Mouse (Mus musculus) WW6 (cell line): ENCODE measurements around the gene Tenm2.

ENCODE experiments used
- DNase-seq: peaks from one replicate; pipeline ENCODE4 v3.0.0-alpha.2; 2013; ENCODE audit warnings: low read depth, low spot score

Tenm2 gene

DNA sequence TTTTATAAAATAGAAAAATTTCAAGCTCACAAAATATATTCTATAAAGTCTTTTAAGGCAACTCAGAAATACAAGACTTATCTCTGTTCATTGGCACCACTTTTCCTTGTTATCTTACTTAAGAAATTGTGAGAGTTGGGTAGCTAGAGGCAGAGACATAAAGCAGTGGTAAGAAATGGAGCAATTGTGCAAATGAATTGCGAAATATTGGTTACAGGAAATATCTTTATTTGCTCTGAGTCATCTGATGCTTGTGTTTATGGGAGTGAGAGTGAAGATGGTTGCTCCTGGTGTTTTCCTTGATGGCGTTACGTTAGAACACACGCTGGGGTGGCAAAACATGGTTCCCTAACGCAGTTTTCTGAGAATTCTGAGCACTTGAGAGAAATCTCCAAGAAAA is 156.4 kb downstream of the Tenm2 start:
- no peak for DNase-seq

DNA sequence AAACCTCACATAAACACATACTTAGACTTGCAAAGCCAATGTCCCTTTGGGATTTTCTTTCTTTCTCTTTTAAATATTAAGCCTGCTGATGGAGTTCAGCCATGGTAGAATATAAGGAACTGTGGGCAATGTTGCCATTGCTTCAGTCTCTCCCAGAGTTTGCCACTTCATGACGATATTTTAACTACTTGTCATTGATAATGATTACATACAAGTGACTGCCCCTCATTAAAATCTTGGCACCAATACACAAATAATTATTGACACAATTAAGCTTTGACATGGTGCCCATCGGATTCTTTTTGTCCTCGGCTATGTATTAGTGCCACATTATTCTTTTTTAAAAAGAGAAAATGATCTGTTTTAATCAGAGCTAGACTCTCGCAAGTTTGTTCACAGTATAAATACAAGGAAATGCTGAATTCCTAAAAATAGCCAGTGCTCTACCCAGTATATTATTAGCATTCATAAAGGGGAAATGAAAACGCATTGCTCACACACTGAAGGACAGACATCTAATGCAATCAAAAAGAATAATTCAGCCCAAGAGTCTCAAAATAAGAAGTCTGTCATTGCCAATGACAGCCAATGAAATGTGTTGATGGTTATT is 158.7 kb downstream of the Tenm2 start:
- no peak for DNase-seq

DNA sequence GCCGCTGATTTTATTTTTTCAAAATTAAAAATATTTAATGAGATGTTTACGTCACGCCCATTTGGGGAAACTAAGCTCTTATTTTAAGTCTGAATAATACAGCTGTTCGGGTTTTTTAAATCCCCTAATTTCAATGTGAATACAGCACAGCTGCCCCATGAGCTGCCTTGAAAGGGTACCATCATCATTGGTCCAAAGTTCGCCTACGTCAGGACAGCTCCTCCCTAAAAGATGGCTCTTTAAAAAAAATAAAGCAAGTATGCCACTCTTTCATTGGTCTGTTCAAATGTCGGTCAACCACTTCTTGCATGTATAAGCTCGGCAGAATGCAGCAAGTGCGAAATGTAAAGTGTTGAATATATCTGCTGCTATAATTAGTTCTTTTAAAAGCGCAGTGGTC is 160.4 kb downstream of the Tenm2 start:
- DNase-seq, result no peak

DNA sequence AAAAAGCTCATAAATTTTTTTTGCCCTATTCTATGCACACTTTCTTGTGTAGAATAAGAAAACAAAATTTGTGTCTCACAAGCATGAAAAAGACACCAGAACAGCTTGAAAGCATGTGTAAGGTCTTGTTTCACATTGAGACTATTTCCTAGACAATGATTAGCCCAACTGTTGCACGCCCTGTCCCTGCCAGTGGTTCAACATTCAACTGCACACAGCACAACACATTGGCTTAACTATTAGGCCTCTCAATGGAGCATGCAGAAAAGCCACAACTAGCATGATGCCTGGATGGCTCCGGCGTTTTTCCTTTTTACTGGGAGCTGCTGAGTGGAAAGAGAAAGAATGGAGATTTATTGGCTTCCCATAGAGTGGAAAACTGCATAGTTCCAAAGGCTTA is 170.3 kb downstream of the Tenm2 start:
- no peak for DNase-seq

DNA sequence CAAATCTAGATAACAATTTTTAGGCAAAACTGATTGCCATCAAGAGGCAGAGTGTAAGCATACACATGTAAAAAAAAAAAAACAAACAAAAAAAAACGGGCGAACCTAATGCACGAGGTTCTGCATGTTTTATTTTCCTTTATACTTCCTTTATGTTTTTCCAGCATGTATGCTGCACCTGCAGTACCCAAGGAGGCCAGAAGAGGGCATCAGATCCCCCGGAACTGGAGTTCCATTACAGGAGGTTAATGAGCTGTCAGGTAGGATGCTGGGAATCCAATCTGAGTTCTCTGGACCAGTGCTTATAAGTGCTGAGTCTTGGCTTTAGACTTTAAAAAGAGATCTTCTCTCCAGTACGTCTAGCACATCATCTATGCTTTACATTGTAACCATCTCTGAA is 189.1 kb downstream of the Tenm2 start:
- peak; percentile 14 for DNase-seq

DNA sequence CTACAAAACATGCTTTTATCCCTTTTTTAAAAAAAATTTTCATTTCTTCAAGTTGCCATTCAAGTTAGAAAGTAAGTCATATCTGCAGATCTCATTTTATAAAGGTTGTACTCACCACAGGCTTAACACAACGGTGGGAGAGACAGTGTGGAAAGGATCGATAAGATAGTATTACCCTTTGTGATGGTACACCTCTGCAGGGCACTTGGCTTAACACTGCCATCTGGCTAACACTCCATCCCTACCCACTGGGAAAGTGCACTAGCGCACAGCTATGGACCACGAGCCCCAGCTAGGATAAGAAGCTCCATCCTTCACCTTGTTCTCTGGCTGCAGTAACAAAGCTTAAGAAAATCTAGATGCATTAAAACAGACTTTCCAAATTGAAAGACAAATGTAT is 194.5 kb downstream of the Tenm2 start:
- no peak for DNase-seq

DNA sequence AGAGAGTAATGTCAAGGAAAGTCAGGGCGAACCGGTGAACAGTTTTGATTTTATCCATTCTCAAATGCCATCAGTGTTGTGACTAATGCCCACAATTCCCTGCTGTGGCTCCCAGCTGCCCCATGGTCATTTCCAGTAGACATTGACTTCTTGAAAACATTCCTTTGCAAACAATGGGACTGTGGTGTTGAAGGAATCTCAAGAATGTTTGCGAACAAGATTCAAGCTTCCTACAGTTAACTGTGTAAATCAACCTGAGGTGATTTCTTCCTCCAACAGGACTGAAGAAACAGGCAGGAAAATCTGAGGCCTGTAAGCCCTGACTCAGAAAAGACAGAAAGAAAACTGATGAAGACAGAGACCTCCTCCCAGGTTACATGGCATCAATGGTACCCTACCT is 196.5 kb downstream of the Tenm2 start:
- no peak for DNase-seq

DNA sequence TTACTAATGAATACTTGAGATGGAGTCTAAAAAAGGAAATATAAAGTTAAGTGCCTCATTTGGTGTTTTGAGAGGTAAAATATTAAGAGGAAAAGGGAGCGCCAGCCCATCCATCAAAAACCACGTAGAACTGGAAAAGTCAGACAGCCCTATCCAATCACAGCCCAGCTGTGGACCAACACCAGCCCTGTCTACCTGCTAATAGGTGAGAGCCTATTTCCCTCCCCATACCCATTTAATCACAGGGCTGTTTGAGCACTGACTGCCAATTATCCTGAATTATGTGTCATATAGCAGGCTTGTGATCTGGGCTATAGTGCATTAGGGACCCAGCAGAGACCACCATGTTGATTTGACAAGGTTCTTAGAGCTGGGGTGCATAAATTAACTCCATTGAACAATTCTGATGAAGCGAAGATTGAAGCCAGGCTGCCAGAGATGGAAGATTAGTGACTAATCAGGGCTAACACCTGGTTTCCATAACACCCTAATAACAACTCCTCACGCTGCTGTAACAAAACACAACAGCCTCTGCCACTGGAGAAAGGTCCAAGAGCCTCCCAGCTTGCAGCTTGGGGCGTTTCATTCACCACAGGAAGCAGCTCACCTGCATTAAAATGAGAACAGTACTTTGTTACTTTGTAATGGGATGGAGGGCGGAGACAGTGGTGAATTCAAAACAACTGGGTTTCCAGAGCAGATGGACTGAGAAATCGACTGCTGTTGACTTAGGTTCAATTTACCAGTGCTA is 204.3 kb downstream of the Tenm2 start:
- peak; percentile 52 for DNase-seq

DNA sequence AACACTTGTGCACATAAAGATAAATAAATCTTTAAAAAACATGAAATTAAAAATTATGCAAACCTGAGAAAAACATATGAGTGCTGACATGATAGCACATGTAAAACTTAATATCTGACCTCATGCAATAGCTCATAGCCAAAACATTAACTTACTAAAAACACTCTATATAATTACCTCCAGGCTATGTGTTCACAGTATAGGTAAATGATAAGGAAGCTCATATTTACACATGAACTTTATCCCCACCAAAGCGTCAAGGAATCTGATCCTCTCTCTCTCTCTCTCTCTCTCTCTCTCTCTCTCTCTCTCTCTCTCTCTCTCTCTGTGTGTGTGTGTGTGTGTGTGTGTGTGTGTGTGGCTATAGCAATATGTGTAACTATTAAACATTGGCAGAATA is 223.9 kb downstream of the Tenm2 start:
- DNase-seq, result no peak

DNA sequence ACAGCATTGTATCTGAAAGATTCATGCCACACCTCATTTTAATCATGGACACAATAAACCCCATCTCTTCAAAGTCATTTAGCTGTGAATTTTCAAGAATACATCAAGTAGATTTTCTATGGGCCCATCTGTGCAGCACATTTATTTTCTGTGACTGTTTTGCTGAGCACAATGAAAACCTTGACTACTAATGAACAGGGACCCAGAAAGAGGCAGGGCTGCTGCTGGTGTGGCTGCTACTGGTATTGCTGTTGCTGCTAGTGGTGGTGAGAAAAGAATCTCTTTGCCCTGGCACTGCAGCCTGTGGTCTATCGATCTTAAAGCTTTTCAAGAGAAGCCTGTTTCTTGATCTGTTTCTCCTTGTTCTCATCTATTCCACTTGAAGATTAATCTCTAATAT is 226.5 kb downstream of the Tenm2 start:
- no peak for DNase-seq

DNA sequence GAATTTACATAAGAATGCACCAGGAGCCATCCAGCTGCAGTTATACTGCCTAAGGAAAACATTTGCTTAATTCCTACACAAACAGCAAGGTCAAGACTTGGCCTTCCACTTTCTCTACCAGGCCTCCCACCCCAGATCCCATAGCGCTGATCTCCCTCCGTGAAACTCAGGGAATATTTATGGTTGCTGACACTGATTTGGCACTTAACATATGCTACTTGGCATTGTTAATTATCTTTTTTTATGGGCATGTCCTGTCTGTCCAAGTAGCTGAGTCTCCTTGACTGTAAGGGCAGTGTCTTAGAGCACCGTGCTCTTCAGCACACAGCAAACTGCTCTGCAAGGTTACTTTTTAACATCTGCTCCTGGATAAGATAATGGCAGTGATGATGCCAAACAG is 238.1 kb downstream of the Tenm2 start:
- DNase-seq, result no peak

DNA sequence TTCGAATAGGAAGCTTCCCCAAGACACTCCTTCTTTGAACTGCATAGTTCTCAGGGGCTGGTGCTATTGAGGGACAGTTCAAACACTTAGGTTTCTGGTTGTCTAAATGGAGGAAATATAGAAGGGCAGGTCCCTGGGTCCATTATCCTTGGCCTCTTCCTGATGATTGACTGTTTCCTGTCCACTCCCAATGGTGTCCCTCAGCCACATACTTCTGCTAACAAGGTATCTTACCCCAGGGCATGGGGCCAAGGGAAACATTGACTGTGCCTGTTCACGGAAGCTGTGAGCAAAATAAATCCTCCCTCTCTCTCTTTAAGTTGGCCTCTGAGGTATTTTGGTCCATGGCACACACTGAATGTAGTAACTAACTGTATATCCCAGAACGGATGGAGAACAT is 244.9 kb downstream of the Tenm2 start:
- DNase-seq, result no peak

DNA sequence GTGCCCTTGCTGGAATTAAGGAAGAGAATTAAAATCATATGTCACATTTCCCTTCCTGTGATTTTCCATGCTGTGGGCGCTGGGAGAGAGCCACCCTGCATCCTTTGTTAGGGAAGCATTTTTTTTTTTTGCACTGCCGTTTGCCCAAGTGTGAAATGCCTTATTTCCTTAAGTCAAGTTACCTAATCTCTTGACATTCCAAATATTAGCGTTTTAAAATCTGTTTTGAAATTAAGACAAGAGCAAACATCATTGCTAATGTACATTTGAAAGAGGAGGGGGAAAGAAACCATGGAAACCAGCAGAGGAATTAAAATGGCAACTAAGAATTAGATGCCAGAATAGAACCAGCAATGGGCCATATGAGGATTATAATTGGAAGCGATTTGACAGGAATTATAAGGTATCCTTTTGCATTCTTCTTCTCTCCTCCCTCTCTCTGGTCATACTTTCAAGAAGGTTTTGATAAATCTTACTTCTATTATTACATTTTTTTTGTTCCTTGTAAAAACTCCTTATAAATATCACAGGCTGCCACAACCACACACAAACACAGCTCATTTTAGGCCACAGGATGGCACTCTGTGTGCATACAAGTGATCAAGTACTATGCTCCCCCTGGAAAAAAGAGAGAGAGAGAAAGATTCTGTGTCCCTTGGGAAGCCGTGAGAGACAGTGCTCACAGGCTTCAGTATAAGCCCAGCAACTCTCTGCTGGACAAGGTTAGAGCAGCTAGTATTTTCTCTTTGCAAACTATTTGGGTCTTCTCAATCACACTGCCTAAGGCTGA is 246.8 kb downstream of the Tenm2 start:
- no peak for DNase-seq

DNA sequence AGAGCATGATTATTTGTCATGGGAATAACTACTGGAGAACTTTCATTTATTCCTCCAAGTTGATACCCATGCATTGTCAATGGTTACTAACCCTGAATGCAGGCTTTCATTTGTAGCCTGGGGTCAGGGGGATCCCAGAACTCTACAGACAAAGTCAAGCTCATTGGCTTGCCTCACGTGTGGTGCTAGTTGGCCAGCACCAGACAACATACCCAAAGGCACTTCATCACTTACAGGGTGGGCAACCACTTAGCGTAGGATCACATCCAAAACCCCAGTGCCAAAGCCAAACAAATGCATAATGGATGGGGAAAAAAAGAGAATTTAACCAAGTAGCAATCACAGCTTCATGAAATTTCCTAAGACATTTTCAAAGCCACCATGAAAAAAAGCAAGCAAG is 261.6 kb downstream of the Tenm2 start:
- no peak for DNase-seq

DNA sequence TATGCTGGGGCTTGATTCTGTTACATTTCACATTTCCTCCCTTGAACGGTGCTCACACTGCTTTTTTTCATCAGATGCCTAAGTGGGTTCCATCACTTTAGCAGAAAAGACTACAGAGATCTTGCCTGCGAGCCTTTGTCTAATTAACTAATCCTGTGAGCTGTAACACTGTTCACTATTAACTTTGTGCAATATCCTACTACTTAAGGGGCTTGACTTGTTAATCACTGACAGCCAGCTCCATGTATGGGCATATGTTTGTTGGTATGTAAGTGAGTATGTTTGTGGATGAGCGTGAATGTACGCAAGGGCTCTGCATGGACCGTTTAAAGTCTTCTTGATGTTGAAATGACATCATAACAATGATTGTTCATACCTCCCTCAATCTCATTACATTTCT is 277.7 kb downstream of the Tenm2 start:
- DNase-seq, result no peak

DNA sequence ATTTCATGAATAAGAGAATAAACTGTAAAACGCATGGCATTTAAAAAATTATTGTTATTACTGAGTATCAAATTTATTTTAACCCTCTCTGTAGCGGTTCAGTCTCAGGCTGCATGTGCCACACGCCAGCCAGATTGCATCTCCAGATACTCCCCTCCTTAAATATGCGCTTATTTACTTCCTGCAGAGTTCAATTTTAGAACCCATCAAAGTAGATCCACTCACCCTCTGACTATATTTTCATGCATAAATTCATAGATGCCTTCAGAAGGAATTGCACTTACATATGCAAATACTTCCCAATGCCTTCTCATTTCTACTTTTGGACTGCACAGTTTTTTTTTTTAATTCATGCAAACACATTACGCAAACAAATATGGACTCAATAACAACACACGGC is 294.3 kb downstream of the Tenm2 start:
- DNase-seq, result no peak

DNA sequence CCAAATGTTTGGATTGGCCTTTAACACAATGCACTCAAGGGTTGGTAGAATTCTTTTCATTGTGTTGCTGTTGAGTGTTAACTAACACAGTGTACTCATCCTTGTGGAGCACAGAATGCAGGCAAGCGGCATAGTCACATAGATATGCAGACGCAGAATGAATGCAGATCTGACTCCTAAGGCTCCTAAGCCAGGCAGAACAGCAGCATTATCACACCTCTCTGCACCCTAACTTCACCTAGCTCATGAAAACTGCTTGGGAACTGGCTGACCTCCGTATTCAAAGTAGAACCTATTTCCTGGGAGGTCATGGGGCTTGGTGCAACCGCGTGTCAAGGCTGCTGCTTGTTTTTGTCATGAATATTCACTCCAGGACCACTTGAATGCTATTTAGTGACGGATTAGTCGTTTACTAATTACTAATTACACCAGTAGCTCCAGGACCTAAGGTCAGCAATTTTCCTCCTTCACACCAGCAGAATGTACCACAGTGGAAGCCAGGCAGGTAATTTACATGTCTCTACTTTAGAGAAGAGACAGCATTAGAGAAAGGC is 295.1 kb downstream of the Tenm2 start:
- no peak for DNase-seq

DNA sequence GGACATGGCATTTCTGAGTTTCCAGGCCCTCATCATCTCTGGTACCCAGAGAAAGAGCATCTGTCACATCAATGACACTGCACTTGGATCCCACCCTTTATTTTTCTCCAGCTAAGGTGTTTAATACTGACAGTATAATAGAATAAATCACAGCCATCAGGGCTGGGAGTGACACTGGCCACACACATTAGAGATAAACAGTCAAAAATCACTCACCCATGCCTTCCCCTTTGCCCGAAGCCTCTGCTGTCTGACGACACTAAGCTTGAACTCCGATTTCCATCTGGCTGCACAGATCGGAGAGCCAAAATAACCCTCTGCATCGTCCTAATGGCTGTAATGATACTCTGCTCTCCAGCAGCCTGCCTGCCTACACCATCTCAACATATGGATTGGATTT is 305.9 kb downstream of the Tenm2 start:
- DNase-seq, result no peak

DNA sequence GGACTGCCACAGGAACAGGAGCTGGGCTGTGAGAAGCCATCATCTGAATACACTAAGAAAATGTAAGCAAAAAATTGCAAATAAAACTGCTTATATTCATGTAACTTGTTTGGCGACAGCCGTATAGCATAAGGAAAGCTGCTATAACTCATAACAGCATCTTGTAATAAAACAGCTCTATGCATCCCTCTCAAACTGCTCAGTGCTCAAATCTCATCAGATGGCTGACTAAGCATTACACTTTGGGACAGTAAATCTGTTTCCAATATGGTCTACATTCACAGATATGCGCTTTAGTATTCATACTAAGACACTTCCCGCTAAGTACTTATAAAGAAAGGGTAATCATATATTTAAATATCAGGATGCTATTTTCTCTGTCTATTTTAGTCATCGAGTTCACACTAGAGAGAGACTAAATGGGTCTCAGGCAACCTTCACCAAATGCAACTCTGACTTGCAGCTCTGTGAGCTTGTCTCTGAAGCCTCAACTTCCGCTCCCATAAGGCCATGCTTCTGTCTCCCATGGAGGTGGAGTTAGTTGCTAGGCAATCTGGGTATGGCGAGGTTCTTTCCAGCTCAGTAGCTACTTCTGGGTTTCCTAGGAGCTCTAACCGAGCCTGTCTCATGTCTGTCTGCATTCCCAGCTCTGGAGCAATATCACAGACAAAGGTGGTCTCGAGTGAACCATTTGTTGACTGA is 308.9 kb downstream of the Tenm2 start:
- DNase-seq, result no peak

DNA sequence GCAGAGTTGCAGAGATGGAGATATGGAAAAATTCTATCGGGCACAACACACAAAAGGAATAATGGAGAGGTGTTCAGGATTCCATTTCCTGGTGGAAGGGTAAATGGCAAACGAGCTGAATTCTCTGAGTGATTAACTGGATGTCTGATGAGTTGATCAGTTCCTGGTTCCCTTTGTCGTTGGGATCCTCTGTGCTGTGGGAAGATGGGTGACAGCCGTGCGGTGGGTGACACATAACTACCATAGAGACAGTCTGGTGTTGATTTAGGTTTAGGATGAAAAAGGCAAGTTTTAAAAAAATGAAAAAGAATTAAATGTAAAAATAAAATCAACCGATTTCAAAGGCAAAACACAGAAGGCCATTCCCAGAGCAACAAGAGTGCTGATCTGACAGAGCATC is 316.5 kb downstream of the Tenm2 start:
- DNase-seq, result no peak

DNA sequence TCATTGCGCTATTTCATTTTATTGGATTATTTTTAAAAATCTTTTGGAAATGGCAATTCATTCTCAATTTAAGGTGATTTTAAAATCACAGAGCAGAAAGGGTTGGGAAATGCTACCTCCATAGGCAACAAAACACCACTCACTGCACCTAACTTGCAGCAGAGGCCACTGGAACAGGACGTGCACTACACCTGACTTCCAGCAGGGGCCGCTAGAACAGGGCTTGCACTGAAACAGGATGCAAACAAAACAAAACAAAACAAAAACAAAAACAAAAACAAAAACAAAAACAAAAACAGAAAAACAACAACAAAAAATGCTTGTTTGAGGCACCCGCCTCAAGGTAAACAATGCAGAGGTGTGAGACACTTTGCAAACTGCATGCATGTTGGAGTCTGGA is 324.4 kb downstream of the Tenm2 start:
- no peak for DNase-seq

DNA sequence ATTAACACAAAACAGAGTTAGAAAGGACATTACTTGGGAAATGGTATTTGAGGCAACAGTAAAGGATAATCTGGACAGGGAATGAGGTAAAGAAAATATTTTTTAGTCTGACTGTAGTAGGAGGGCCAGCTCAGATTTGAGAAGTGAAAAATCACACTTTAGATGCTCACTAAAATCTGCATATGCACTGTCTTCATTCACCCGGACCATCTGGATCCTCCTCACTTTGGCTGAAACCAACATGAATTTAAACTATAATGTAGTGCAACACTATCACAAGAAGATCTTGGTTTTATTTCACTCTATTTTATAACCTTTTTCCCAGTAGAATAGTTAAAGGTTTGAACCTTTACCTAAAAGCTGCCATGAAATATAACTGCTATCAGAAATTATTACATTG is 326.7 kb downstream of the Tenm2 start:
- DNase-seq, result no peak
